Mouse (Mus musculus): Measurements from ENCODE around the gene Myo1d. TPM values are rescaled to one million over a fixed set of nuclear protein-coding genes. Genes with fewer than 3 reads are reported as not detected.

Myo1d gene
- polyA plus RNA-seq, 1 experiment, result 11.5 TPM

- no peak overlapping the region for H3K4me3 ChIP-seq (ENCODE audit: insufficient read depth, low read length)
- H3K4me1 ChIP-seq (ENCODE audit: control insufficient read depth, insufficient read depth, low read length), result no peaks in the 10 kb centered on the region; the same call in 1 of the 2 replicates
- H3K27ac ChIP-seq (ENCODE audit: insufficient read depth, low read length), result no peak overlapping the region; the same call in 1 of the 2 replicates
- TF ChIP-seq POLR2A (IDR thresholded peaks at IDR 0.05; ENCODE audit: extremely low read depth, insufficient read depth, low read length) (no peak), CTCF (IDR thresholded peaks at IDR 0.05; ENCODE audit: extremely low read depth, insufficient read depth, low read length) (no peak)
Measured at GRCm38 (mm10) chr11:80711336-80711735, 68.5 kb downstream of the Myo1d start.

- Histone ChIP-seq H3K4me1 (ENCODE audit: control insufficient read depth, insufficient read depth, low read length) (no peaks in the 10 kb centered on the region), H3K27ac (ENCODE audit: insufficient read depth, low read length) (no peak overlapping the region), H3K4me3 (ENCODE audit: insufficient read depth, low read length) (no peak overlapping the region)
- TF ChIP-seq POLR2A (IDR thresholded peaks at IDR 0.05; ENCODE audit: extremely low read depth, insufficient read depth, low read length) (no peak), CTCF (IDR thresholded peaks at IDR 0.05; ENCODE audit: extremely low read depth, insufficient read depth, low read length) (no peak)
Measured at GRCm38 (mm10) chr11:80700611-80701010, 79.2 kb downstream of the Myo1d start.

- TF ChIP-seq CTCF (IDR thresholded peaks at IDR 0.05; ENCODE audit: extremely low read depth, insufficient read depth, low read length) (no peak), POLR2A (IDR thresholded peaks at IDR 0.05; ENCODE audit: extremely low read depth, insufficient read depth, low read length) (no peak)
- H3K27ac ChIP-seq (ENCODE audit: insufficient read depth, low read length), result no peak overlapping the region
- no peaks in the 10 kb centered on the region for H3K4me1 ChIP-seq (ENCODE audit: control insufficient read depth, insufficient read depth, low read length)
- no peak overlapping the region for H3K4me3 ChIP-seq (ENCODE audit: insufficient read depth, low read length)
Measured at GRCm38 (mm10) chr11:80698721-80699120, 81.1 kb downstream of the Myo1d start.

GRCm38 (mm10) chr11:80696350-80696749, 83.5 kb downstream of the Myo1d start:
- no peak overlapping the region for H3K4me3 ChIP-seq (ENCODE audit: insufficient read depth, low read length)
- no peaks in the 10 kb centered on the region for H3K4me1 ChIP-seq (ENCODE audit: control insufficient read depth, insufficient read depth, low read length)
- TF ChIP-seq POLR2A (IDR thresholded peaks at IDR 0.05; ENCODE audit: extremely low read depth, insufficient read depth, low read length) (no peak), CTCF (IDR thresholded peaks at IDR 0.05; ENCODE audit: extremely low read depth, insufficient read depth, low read length) (peak; percentile 34; the same call in 1 of the 2 replicates)
- no peak overlapping the region for H3K27ac ChIP-seq (ENCODE audit: insufficient read depth, low read length)

GRCm38 (mm10) chr11:80684603-80685002, 95.2 kb downstream of the Myo1d start:
- H3K4me1 ChIP-seq (ENCODE audit: control insufficient read depth, insufficient read depth, low read length), result no peaks in the 10 kb centered on the region
- no peak overlapping the region for H3K27ac ChIP-seq (ENCODE audit: insufficient read depth, low read length)
- no peak for TF ChIP-seq POLR2A (IDR thresholded peaks at IDR 0.05; ENCODE audit: extremely low read depth, insufficient read depth, low read length)
- TF ChIP-seq CTCF (IDR thresholded peaks at IDR 0.05; ENCODE audit: extremely low read depth, insufficient read depth, low read length), result no peak
- no peak overlapping the region for H3K4me3 ChIP-seq (ENCODE audit: insufficient read depth, low read length)

- TF ChIP-seq CTCF (IDR thresholded peaks at IDR 0.05; ENCODE audit: extremely low read depth, insufficient read depth, low read length) (no peak), POLR2A (IDR thresholded peaks at IDR 0.05; ENCODE audit: extremely low read depth, insufficient read depth, low read length) (no peak)
- no peak overlapping the region for H3K27ac ChIP-seq (ENCODE audit: insufficient read depth, low read length)
- no peaks in the 10 kb centered on the region for H3K4me1 ChIP-seq (ENCODE audit: control insufficient read depth, insufficient read depth, low read length)
- no peak overlapping the region for H3K4me3 ChIP-seq (ENCODE audit: insufficient read depth, low read length)
Measured at GRCm38 (mm10) chr11:80682745-80683144, 97.1 kb downstream of the Myo1d start.

GRCm38 (mm10) chr11:80673013-80673412, 106.8 kb downstream of the Myo1d start:
- TF ChIP-seq POLR2A (IDR thresholded peaks at IDR 0.05; ENCODE audit: extremely low read depth, insufficient read depth, low read length) (no peak), CTCF (IDR thresholded peaks at IDR 0.05; ENCODE audit: extremely low read depth, insufficient read depth, low read length) (no peak)
- H3K4me1 ChIP-seq (ENCODE audit: control insufficient read depth, insufficient read depth, low read length), result peaks cover 2% of the 10 kb centered on the region; the same call in 1 of the 2 replicates

GRCm38 (mm10) chr11:80670391-80670790, 109.4 kb downstream of the Myo1d start:
- Histone ChIP-seq H3K27ac (ENCODE audit: insufficient read depth, low read length) (peak overlapping the region; percentile 89; the same call in 1 of the 2 replicates), H3K4me3 (ENCODE audit: insufficient read depth, low read length) (no peak overlapping the region), H3K4me1 (ENCODE audit: control insufficient read depth, insufficient read depth, low read length) (peaks cover 5% of the 10 kb centered on the region; the same call in 1 of the 2 replicates)
- peak; percentile 77 for TF ChIP-seq POLR2A (IDR thresholded peaks at IDR 0.05; ENCODE audit: extremely low read depth, insufficient read depth, low read length)
- peak; percentile 28; the same call in 1 of the 2 replicates for TF ChIP-seq CTCF (IDR thresholded peaks at IDR 0.05; ENCODE audit: extremely low read depth, insufficient read depth, low read length)

More at GRCm38 (mm10) chr11:80673013-80673412, 106.8 kb downstream of the Myo1d start:
- Histone ChIP-seq H3K4me3 (ENCODE audit: insufficient read depth, low read length) (no peak overlapping the region), H3K27ac (ENCODE audit: insufficient read depth, low read length) (no peak overlapping the region)

GRCm38 (mm10) chr11:80669934-80670333, 109.9 kb downstream of the Myo1d start:
- H3K4me1 ChIP-seq (ENCODE audit: control insufficient read depth, insufficient read depth, low read length), result peaks cover 5% of the 10 kb centered on the region; the same call in 1 of the 2 replicates
- peak overlapping the region; percentile 89 for H3K27ac ChIP-seq (ENCODE audit: insufficient read depth, low read length)
- H3K4me3 ChIP-seq (ENCODE audit: insufficient read depth, low read length), result no peak overlapping the region
- TF ChIP-seq CTCF (IDR thresholded peaks at IDR 0.05; ENCODE audit: extremely low read depth, insufficient read depth, low read length) (no peak), POLR2A (IDR thresholded peaks at IDR 0.05; ENCODE audit: extremely low read depth, insufficient read depth, low read length) (no peak)

GRCm38 (mm10) chr11:80666211-80666610, 113.6 kb downstream of the Myo1d start:
- TF ChIP-seq CTCF (IDR thresholded peaks at IDR 0.05; ENCODE audit: extremely low read depth, insufficient read depth, low read length) (no peak), POLR2A (IDR thresholded peaks at IDR 0.05; ENCODE audit: extremely low read depth, insufficient read depth, low read length) (no peak)
- Histone ChIP-seq H3K4me1 (ENCODE audit: control insufficient read depth, insufficient read depth, low read length) (peaks cover 5% of the 10 kb centered on the region; the same call in 1 of the 2 replicates), H3K27ac (ENCODE audit: insufficient read depth, low read length) (no peak overlapping the region), H3K4me3 (ENCODE audit: insufficient read depth, low read length) (no peak overlapping the region)
